34 mouse cellular contexts compared by ENCODE assay signal in the genomic region with DNA sequence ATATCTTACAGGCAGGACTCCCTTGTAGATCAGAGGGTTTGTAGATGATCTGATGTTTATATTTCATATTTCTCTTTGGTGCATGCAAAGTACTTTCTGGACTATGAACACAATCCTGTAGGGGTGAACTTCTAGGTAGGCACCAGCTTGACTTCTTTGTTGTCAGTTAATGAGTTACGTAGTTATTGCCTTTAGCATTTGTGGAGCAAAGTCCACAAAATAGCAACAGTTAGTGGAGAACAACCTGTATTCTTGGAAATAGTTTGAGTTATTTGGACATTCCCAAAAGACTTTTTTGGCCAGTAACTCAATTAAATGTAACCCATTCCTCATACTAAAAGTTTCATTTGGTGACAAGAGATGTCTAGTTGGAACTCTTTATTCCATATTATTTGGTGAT.
"Had no signal": no experiment of that assay in that cellular context is flagged by ENCODE, and none has a peak within 500 bp of the region (broad histone marks: within the 10 kb centered on the region; RNA-seq: fewer than 3 reads in every experiment).

No protein-coding gene starts in this region.

- H3K4me2 ChIP-seq: heart, embryonic 11.5 days; heart, embryonic 12.5 days; heart, embryonic 13.5 days; heart, embryonic 15.5 days; hindbrain, embryonic 12.5 days; hindbrain, embryonic 13.5 days; hindbrain, embryonic 14.5 days; hindbrain, embryonic 15.5 days; intestine, embryonic 15.5 days; kidney, embryonic 15.5 days had no signal

- DNase-seq: heart, adult 2 months; heart, postnatal 10 days; heart, postnatal 14 days; heart, postnatal 36 days; heart, postnatal 4 days; kidney, adult 11 months; kidney, adult 18-20 months; kidney, adult 8-10 months; kidney, postnatal 10 days; kidney, postnatal 14 days; kidney, postnatal 25 days; kidney, postnatal 4 days; layer of hippocampus, adult 9-11 months; layer of hippocampus, postnatal 36 days had no signal

- H3K4me1 ChIP-seq: heart, embryonic 10.5 days; heart, embryonic 12.5 days; heart, embryonic 13.5 days; heart, embryonic 15.5 days; hindbrain, embryonic 10.5 days; hindbrain, embryonic 12.5 days; hindbrain, embryonic 13.5 days; hindbrain, embryonic 15.5 days; intestine, embryonic 15.5 days; kidney, embryonic 15.5 days had no signal

- H3K27me3 ChIP-seq: heart, embryonic 12.5 days; heart, embryonic 13.5 days; heart, embryonic 15.5 days; hindbrain, embryonic 12.5 days; hindbrain, embryonic 13.5 days; hindbrain, embryonic 15.5 days; intestine, embryonic 15.5 days; kidney, embryonic 15.5 days had no signal

- H3K36me3 ChIP-seq: heart, embryonic 10.5 days; heart, embryonic 12.5 days; heart, embryonic 13.5 days; heart, embryonic 15.5 days; hindbrain, embryonic 10.5 days; hindbrain, embryonic 12.5 days; hindbrain, embryonic 13.5 days; hindbrain, embryonic 15.5 days; intestine, embryonic 15.5 days; kidney, embryonic 15.5 days had no signal

- H3K9ac ChIP-seq: heart, embryonic 12.5 days; heart, embryonic 13.5 days; heart, embryonic 15.5 days; hindbrain, embryonic 12.5 days; hindbrain, embryonic 13.5 days; hindbrain, embryonic 14.5 days; hindbrain, embryonic 15.5 days; intestine, embryonic 15.5 days; kidney, embryonic 15.5 days had no signal

- H3K4me3 ChIP-seq: heart, adult 2 months; heart, embryonic 10.5 days; heart, embryonic 12.5 days; heart, embryonic 13.5 days; heart, embryonic 15.5 days; hindbrain, embryonic 10.5 days; hindbrain, embryonic 12.5 days; hindbrain, embryonic 13.5 days; hindbrain, embryonic 15.5 days; intestine, embryonic 15.5 days; kidney, embryonic 15.5 days; layer of hippocampus, adult 2 months; left cerebral cortex, adult 2 months had no signal

- H3K27ac ChIP-seq: heart, adult 2 months; heart, embryonic 10.5 days; heart, embryonic 13.5 days; heart, embryonic 15.5 days; hindbrain, embryonic 10.5 days; hindbrain, embryonic 12.5 days; hindbrain, embryonic 13.5 days; hindbrain, embryonic 14.5 days; hindbrain, embryonic 15.5 days; hindbrain, postnatal 0 days; intestine, embryonic 15.5 days; kidney, embryonic 15.5 days; kidney, postnatal 0 days; layer of hippocampus, adult 2 months; left cerebral cortex, adult 2 months had no signal

- ATAC-seq: hindbrain, embryonic 16.5 days; hindbrain, postnatal 0 days; inflammation-experienced regulatory T-cells, adult 6 months; intestine, embryonic 15.5 days; intestine, embryonic 16.5 days; intestine, postnatal 0 days had no signal

- H3K9me3 ChIP-seq: heart, embryonic 10.5 days; heart, embryonic 12.5 days; heart, embryonic 13.5 days; heart, embryonic 15.5 days; hindbrain, embryonic 10.5 days; hindbrain, embryonic 12.5 days; hindbrain, embryonic 13.5 days; hindbrain, embryonic 15.5 days; intestine, embryonic 15.5 days; kidney, embryonic 15.5 days had no signal
